Mouse (Mus musculus) gastrocnemius, adult 8-10 months (tissue): ENCODE measurements around the gene 2210017I01Rik. TPM values are rescaled to one million over a fixed set of nuclear protein-coding genes. Genes with fewer than 3 reads are reported as not detected.

Source experiments
- DNase-seq, 2 experiments: peaks; one replicate each; pipeline ENCODE4 v3.0.0; 2022; ENCODE audit warnings: low spot score in 2 of 2
- total RNA-seq, 4 experiments: library from RNA; stranded (reverse); gene quantifications; 2 replicates each; pipeline ENCODE4 v1.2.4; 2022

2210017I01Rik gene
- not detected for total RNA-seq

GRCm38 (mm10) chr3:92607392-92607791, at the start of gene 2210017I01Rik:
TSS of gene 2210017I01Rik (minus strand) at chr3:92607492.
- DNase-seq: no peak

GRCm38 (mm10) chr3:92656826-92657225, 49.5 kb upstream of the 2210017I01Rik start, which contains the start of gene Lce1b:
TSS of gene Lce1b (minus strand) at chr3:92656926.
- DNase-seq: no peak

- DNase-seq: no peak
Measured at GRCm38 (mm10) chr3:92648207-92648606, 40.9 kb upstream of the 2210017I01Rik start, which contains the start of gene Lce1a1. TSS of gene Lce1a1 (minus strand) at chr3:92648307.

DNA sequence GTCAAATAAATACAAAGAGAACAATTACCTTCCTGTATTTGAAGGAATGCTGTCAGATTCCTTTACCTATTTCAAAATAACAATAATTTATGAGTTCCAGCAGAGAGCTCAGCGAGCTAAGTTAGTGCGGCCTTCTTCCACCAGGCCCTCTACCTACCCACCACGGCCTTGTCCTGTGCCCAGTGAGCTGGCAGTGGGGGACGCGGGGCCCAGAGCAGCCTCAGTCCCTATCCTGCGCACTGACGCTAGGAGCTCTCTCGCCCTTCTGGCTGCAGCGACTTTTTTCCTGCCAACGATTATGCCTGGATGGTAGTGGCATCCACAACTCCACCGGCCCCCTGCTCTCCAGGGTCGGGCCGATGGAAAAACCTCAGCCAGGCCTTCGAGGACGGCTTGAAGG, 32.6 kb upstream of the 2210017I01Rik start:
- DNase-seq: no peak

DNA sequence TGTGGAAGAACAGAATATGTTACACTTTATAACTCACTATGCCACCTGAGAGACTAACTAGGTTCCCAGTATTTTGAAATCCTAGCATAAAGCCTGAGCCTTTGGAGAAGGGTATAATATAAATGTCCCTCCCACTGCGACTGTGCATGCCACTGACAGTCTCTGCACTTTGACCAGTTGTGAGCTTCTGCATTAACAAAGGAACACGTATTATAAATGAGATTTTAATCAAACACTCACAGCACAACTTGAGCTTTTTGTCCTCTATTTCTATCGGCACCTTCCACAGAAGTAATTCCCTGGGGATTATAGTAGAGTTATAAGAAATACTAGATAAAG, 31.3 kb upstream of the 2210017I01Rik start:
- no peak for DNase-seq

GRCm38 (mm10) chr3:92637745-92638652, 30.7 kb upstream of the 2210017I01Rik start:
- no peak for DNase-seq

GRCm38 (mm10) chr3:92621560-92621959, 14.3 kb upstream of the 2210017I01Rik start, which contains the start of gene Lce6a:
TSS of gene Lce6a (minus strand) at chr3:92621660.
- DNase-seq: no peak

GRCm38 (mm10) chr3:92609804-92610203, 2.5 kb upstream of the 2210017I01Rik start:
- DNase-seq: no peak

DNA sequence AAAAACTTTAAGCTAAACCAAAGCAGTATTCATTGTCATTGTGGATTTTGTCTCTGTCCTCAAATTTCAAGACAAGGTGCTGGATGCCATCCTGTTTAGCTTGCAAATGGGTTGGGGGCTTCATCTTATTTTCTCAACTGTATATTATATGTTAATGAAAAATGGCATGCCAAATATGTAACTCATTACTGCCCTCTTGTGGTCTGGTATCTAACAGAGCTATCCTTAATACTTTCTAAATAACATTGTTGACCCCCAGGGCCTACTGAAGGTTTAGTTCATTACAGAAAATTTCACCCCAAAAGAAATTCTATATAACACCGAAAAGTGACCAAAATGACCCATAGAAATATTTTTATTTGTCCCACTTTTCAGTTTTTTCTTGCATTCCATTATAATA, 5.1 kb downstream of the 2210017I01Rik start:
- DNase-seq: no peak

DNA sequence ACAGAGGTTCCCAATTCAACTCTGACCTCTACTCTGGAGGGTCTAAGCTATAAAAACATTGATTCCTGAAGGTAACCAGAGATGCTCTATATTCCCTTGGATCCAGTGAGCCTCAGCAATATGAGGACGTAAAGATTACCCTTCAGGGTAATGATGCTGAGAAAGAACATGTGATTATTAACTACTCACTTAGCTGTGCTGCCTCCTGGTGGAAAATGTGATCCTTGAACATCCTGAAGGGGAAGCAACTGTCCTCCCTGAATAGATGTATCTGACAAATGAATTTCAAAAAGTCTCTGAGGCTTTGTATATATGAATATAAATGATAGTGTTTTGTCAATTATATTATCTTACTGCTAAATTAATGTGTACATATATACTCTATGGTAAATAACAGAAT, 6.8 kb downstream of the 2210017I01Rik start:
- no peak for DNase-seq

DNA sequence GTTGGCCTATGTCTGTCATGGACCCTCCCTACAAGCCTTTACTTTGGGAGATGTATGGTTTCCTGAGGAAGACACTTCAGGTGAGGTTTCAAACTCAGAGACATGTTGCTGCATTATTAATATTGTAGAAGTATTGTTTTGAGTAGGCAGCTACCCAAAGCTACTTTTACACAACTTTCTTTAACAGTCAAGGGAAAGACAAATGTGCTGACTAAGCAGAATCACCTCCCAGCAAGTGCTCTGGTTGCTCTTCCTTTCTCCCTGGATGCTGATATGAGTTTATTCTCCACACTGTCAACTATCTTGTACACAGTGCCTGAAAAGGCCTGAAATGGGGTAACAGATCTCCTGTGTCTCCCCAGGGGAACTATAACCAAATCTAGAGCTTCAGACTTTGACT, 7.3 kb downstream of the 2210017I01Rik start:
- DNase-seq: no peak

DNA sequence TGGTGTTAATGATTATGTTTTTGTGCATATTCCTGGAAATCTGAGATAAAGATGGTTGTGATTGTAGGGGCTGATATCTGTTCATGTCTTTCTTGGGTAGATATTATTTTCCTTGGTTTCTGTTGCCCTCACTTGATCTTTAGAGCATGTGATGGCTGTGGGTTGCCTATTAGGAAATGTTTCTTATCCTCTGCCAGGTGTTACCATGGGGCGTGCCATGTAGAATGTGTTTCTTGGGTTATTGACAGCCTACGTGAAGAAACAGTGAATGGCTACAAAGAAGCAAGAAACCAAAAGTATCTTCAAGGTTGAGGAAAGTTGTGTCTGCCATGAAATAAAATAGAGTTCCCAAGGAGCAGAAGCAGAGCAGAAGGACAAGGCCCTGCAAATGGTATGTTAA, 8.9 kb downstream of the 2210017I01Rik start:
- no peak for DNase-seq

- DNase-seq: no peak
Measured at GRCm38 (mm10) chr3:92588858-92589257, 18.4 kb downstream of the 2210017I01Rik start, which contains the start of gene Smcp. TSS of gene Smcp (minus strand) at chr3:92588997.

DNA sequence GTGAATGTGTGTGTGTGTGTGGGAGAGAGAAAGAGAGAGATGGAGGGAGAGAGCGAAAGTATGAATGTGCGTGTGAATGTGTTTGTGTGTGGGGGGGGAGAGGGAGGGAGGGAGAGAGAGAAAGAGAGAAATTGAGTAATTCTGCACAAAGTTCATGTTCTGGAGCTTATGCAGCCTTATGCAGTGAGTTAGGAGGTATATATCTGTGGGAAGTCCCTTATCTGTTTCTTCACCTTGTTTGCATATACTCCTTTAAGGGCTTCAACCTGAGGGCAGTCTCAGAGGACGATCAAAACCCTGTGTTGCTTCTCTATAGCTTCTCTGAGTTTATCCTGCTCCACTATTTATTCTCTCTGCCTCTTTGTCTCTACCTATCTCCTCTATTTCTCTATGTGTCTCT, 20.1 kb downstream of the 2210017I01Rik start:
- DNase-seq: no peak

DNA sequence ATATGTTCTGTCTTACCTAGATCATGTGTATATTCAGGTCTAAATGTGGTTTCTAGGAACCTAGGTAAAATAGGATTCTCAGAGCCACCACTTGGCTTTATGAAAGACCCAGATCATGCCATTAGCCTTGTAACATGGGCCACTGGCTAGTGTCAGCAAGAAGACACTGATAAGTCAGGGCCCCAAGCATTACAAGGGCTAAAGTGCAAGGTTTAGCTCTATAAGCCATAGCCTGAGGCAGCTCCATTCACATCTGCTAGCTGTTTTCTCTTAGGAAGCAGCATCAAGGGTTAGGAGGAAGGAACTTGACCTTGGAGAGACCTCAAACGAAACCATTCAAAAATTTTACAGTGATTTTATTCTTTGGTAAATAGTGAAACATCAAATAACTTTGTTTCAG, 22.2 kb downstream of the 2210017I01Rik start:
- no peak for DNase-seq

GRCm38 (mm10) chr3:92583164-92583826, 24.0 kb downstream of the 2210017I01Rik start:
- no peak for DNase-seq

DNA sequence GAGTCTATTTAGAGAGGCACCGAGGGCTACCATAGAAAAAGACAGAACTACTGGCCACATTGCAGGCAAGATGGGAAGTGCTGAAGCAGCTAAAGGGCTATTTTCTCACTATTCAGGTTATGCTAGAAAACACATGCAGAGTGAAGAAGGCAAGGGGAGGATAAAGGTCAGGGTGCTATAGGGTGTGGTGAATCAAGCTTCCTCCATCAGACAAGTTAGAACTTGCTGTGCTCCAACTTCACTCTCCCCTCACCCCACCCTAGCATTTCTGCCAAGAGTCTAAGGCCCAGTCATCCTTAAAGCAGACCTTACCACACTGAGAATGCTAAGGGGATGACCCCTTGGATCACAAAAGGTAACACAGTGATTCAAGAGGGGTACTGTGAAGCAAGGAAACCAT, 27.8 kb downstream of the 2210017I01Rik start:
- DNase-seq: no peak

DNA sequence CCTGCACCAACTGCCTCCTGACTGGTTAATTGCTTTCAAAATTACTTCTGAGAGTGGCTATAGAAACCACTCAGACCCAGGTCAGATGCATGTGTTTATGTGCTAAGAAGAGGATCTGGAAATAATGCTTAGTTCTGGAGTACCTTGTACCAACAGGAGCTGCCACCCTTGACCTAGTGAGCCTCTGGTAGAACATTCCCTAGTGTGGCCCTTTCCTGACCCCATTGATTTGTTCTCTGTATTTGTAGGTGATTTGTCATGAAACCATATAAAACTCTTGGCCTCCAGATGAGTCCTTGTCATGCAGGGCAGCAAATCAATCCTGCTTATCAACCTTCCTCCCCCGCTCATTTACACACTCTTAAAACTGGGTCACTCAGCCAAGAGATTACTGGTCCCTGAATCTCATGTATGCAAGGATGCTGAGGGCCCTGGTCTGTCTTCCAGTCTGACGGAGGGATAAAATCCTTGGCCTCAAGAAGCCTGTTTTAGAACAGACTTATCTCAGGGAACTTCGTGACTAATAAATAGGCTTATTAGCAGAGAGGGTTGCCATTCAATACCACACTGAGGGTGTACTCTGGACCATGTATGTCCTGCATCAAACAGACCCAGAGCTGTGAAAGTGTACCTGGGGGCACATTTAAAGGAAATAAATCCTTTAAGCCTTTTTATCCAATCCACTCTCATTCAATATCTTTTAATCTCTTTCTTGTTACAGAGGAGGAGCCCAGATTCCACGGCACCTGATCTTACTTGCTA, 28.5 kb downstream of the 2210017I01Rik start:
- no peak for DNase-seq

DNA sequence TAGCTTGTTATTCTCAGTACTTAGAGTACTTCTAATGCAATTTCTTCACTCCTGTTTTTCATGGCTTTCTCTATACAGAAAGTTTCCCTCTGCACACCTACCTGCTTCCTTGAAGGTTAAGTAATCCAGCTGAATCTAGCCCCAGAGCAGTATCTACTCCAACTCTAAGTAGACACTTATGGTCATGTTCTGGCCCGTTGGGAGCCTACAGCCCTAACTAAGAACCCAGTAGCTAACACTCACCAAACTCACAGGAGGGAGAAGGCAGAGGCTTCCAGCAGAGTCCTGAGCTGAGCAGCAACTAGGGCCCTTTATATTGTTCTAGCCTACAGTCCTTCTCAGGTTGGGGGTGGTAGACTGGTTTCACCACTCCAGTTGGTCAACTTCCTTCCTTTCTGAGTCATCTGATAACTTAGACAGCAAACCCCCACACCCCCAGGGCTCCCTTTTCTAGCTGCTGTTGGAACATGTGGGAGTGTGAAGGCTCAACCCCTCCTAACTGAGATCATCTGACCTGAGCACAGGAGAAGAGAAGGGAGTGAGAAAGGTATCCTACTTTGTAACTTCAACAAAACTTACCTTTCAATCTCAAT, 33.7 kb downstream of the 2210017I01Rik start, which contains the start of gene Ivl:
Gene Ivl, minus strand, starts transcription at position 287 of the 593 bp plus-strand sequence.
- DNase-seq: no peak

- DNase-seq: no peak
Measured at GRCm38 (mm10) chr3:92572514-92573155, 34.7 kb downstream of the 2210017I01Rik start.

GRCm38 (mm10) chr3:92568752-92569151, 38.5 kb downstream of the 2210017I01Rik start:
- DNase-seq: no peak
